Mouse (Mus musculus): ENCODE measurements around the gene Gabrr3. TPM values are rescaled to one million over a fixed set of nuclear protein-coding genes. Genes with fewer than 3 reads are reported as not detected.

Gene Gabrr3
- 0.04 TPM in 1 of 2 replicates, not detected in the other for total RNA-seq (2012; rRNA removed)

GRCm38 (mm10) chr16:59407032-59407431 is at the start of gene Gabrr3:
Gene Gabrr3, plus strand, starts transcription at chr16:59407332.
- TF ChIP-seq ZNF384 (IDR thresholded peaks at IDR 0.05; ENCODE audit: low read depth, low read length) (no peak), ZC3H11A (IDR thresholded peaks at IDR 0.05; ENCODE audit: borderline replicate concordance, low read depth, low read length) (no peak), HCFC1 (IDR thresholded peaks at IDR 0.05; ENCODE audit: borderline replicate concordance, insufficient read depth, low read length) (no peak), CHD2 (IDR thresholded peaks at IDR 0.05; ENCODE audit: low read depth, low read length) (no peak), MAFK (IDR thresholded peaks at IDR 0.05; ENCODE audit: insufficient read depth, low read depth, low read length) (no peak)

DNA sequence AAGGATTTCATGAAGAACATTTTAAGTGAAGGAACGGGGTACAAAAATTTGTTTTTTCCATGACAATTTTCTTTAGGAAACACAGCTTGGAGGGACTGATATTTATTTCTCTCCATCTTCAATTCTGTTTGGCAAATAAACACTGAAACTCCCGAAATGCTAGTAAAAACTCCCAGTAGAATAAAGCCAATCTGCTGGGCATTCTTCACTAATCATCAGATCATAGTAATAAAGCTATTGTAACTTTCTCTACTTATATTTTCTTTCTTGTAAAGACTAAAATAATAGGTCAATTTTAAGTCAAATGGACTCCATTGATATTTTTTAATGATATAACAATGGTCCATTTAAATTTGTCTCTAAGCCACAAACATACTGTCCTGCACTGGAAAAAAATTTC is 43.2 kb upstream of the Gabrr3 start, which contains the start of gene Olfr209:
Gene Olfr209 (minus strand): TSS at position 101 of the 400 bp plus-strand sequence.
- H3K27ac ChIP-seq (ENCODE audit: insufficient read depth, low read depth, low read length, poor library complexity, severe bottlenecking) = no peak within 1 kb of the TSS
- H3K9me3 ChIP-seq (ENCODE audit: control insufficient read depth, insufficient read depth, low read depth, low read length) = no peaks in the 10 kb centered on the region
- no peak within 1 kb of the TSS for H3K9ac ChIP-seq (ENCODE audit: insufficient read depth, low read depth, low read length, poor library complexity, severe bottlenecking)
- no peak for DNase-seq (ENCODE audit: low read depth, low spot score)
- no peak within 1 kb of the TSS for H3K4me3 ChIP-seq (ENCODE audit: insufficient read depth in 1 of 2, low read depth in 1 of 2, low read length in 2 of 2, poor library complexity in 1 of 2, severe bottlenecking in 1 of 2)
- TF ChIP-seq MAFK (IDR thresholded peaks at IDR 0.05; ENCODE audit: insufficient read depth, low read depth, low read length) (no peak), CHD2 (IDR thresholded peaks at IDR 0.05; ENCODE audit: low read depth, low read length) (no peak), ZC3H11A (IDR thresholded peaks at IDR 0.05; ENCODE audit: borderline replicate concordance, low read depth, low read length) (no peak), ZNF384 (IDR thresholded peaks at IDR 0.05; ENCODE audit: low read depth, low read length) (no peak), HCFC1 (IDR thresholded peaks at IDR 0.05; ENCODE audit: borderline replicate concordance, insufficient read depth, low read length) (no peak)
- in situ Hi-C loops (cut with MboI; ENCODE audit: low sequenced_read_pairs in 2 of 2, unreplicated experiment in 2 of 2) = no loop called here
- no peaks in the 10 kb centered on the region for H3K4me1 ChIP-seq (ENCODE audit: control insufficient read depth in 2 of 2, insufficient read depth in 2 of 2, low read length in 2 of 2, poor library complexity in 1 of 2)
- H3K36me3 ChIP-seq (ENCODE audit: control insufficient read depth, insufficient read depth, low read length, poor library complexity, severe bottlenecking) = no peaks in the 10 kb centered on the region

More at GRCm38 (mm10) chr16:59407032-59407431, at the start of gene Gabrr3:
- DNase-seq (ENCODE audit: low read depth, low spot score) = no peak
- Histone ChIP-seq H3K9me3 (ENCODE audit: control insufficient read depth, insufficient read depth, low read depth, low read length) (no peaks in the 10 kb centered on the region), H3K36me3 (ENCODE audit: control insufficient read depth, insufficient read depth, low read length, poor library complexity, severe bottlenecking) (no peaks in the 10 kb centered on the region), H3K9ac (ENCODE audit: insufficient read depth, low read depth, low read length, poor library complexity, severe bottlenecking) (no peak within 1 kb of the TSS), H3K4me3 (ENCODE audit: insufficient read depth in 1 of 2, low read depth in 1 of 2, low read length in 2 of 2, poor library complexity in 1 of 2, severe bottlenecking in 1 of 2) (no peak within 1 kb of the TSS), H3K4me1 (ENCODE audit: control insufficient read depth in 2 of 2, insufficient read depth in 2 of 2, low read length in 2 of 2, poor library complexity in 1 of 2) (no peaks in the 10 kb centered on the region), H3K27ac (ENCODE audit: insufficient read depth, low read depth, low read length, poor library complexity, severe bottlenecking) (no peak within 1 kb of the TSS)
- in situ Hi-C loops (cut with MboI; ENCODE audit: low sequenced_read_pairs in 2 of 2, unreplicated experiment in 2 of 2) = no loop called here

- Histone ChIP-seq H3K36me3 (ENCODE audit: control insufficient read depth, insufficient read depth, low read length, poor library complexity, severe bottlenecking) (no peaks in the 10 kb centered on the region), H3K4me1 (ENCODE audit: control insufficient read depth in 2 of 2, insufficient read depth in 2 of 2, low read length in 2 of 2, poor library complexity in 1 of 2) (no peaks in the 10 kb centered on the region), H3K27ac (ENCODE audit: insufficient read depth, low read depth, low read length, poor library complexity, severe bottlenecking) (no peak overlapping the region), H3K4me3 (ENCODE audit: insufficient read depth in 1 of 2, low read depth in 1 of 2, low read length in 2 of 2, poor library complexity in 1 of 2, severe bottlenecking in 1 of 2) (no peak overlapping the region), H3K9me3 (ENCODE audit: control insufficient read depth, insufficient read depth, low read depth, low read length) (no peaks in the 10 kb centered on the region), H3K9ac (ENCODE audit: insufficient read depth, low read depth, low read length, poor library complexity, severe bottlenecking) (no peak overlapping the region)
- in situ Hi-C loops (cut with MboI; ENCODE audit: low sequenced_read_pairs in 2 of 2, unreplicated experiment in 2 of 2) = no loop called here
- TF ChIP-seq ZNF384 (IDR thresholded peaks at IDR 0.05; ENCODE audit: low read depth, low read length) = no peak
- TF ChIP-seq MAFK (IDR thresholded peaks at IDR 0.05; ENCODE audit: insufficient read depth, low read depth, low read length) = no peak
- TF ChIP-seq CHD2 (IDR thresholded peaks at IDR 0.05; ENCODE audit: low read depth, low read length) = no peak
- TF ChIP-seq HCFC1 (IDR thresholded peaks at IDR 0.05; ENCODE audit: borderline replicate concordance, insufficient read depth, low read length) = no peak
- no peak for TF ChIP-seq ZC3H11A (IDR thresholded peaks at IDR 0.05; ENCODE audit: borderline replicate concordance, low read depth, low read length)
- DNase-seq (ENCODE audit: low read depth, low spot score) = no peak
These were observed 13.8 kb upstream of the Gabrr3 start for GRCm38 (mm10) chr16:59393300-59393699.

GRCm38 (mm10) chr16:59401102-59401501 is 6.0 kb upstream of the Gabrr3 start:
- Histone ChIP-seq H3K27ac (ENCODE audit: insufficient read depth, low read depth, low read length, poor library complexity, severe bottlenecking) (no peak overlapping the region), H3K9me3 (ENCODE audit: control insufficient read depth, insufficient read depth, low read depth, low read length) (no peaks in the 10 kb centered on the region), H3K4me1 (ENCODE audit: control insufficient read depth in 2 of 2, insufficient read depth in 2 of 2, low read length in 2 of 2, poor library complexity in 1 of 2) (no peaks in the 10 kb centered on the region), H3K9ac (ENCODE audit: insufficient read depth, low read depth, low read length, poor library complexity, severe bottlenecking) (no peak overlapping the region), H3K36me3 (ENCODE audit: control insufficient read depth, insufficient read depth, low read length, poor library complexity, severe bottlenecking) (no peaks in the 10 kb centered on the region), H3K4me3 (ENCODE audit: insufficient read depth in 1 of 2, low read depth in 1 of 2, low read length in 2 of 2, poor library complexity in 1 of 2, severe bottlenecking in 1 of 2) (no peak overlapping the region)
- in situ Hi-C loops (cut with MboI; ENCODE audit: low sequenced_read_pairs in 2 of 2, unreplicated experiment in 2 of 2) = no loop called here
- TF ChIP-seq MAFK (IDR thresholded peaks at IDR 0.05; ENCODE audit: insufficient read depth, low read depth, low read length) (no peak), HCFC1 (IDR thresholded peaks at IDR 0.05; ENCODE audit: borderline replicate concordance, insufficient read depth, low read length) (no peak), ZC3H11A (IDR thresholded peaks at IDR 0.05; ENCODE audit: borderline replicate concordance, low read depth, low read length) (no peak), CHD2 (IDR thresholded peaks at IDR 0.05; ENCODE audit: low read depth, low read length) (no peak), ZNF384 (IDR thresholded peaks at IDR 0.05; ENCODE audit: low read depth, low read length) (no peak)
- DNase-seq (ENCODE audit: low read depth, low spot score) = no peak

DNA sequence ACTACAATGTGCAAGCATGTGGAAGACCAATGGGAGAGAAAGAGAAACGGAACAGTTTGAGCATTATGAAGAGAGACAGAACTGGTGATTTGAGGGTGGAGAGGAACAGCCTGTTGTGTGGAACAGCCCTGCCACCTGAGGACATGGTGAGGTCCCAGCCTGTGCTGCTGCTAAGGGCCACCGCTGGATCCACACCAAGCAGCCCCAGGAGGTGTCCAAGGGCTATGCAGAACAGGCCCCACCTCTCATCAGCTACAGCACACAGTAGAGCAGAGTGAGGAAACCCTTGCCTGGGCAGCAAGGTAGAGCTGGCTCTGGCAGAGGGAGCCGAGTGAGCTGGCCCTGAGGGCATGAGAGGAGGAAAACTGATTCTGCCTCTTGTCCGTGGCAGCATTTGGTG is 5.1 kb upstream of the Gabrr3 start:
- H3K4me3 ChIP-seq (ENCODE audit: insufficient read depth in 1 of 2, low read depth in 1 of 2, low read length in 2 of 2, poor library complexity in 1 of 2, severe bottlenecking in 1 of 2) = no peak overlapping the region
- in situ Hi-C loops (cut with MboI; ENCODE audit: low sequenced_read_pairs in 2 of 2, unreplicated experiment in 2 of 2) = no loop called here
- no peak for DNase-seq (ENCODE audit: low read depth, low spot score)
- no peak overlapping the region for H3K27ac ChIP-seq (ENCODE audit: insufficient read depth, low read depth, low read length, poor library complexity, severe bottlenecking)
- H3K9ac ChIP-seq (ENCODE audit: insufficient read depth, low read depth, low read length, poor library complexity, severe bottlenecking) = no peak overlapping the region
- no peaks in the 10 kb centered on the region for H3K36me3 ChIP-seq (ENCODE audit: control insufficient read depth, insufficient read depth, low read length, poor library complexity, severe bottlenecking)
- H3K9me3 ChIP-seq (ENCODE audit: control insufficient read depth, insufficient read depth, low read depth, low read length) = no peaks in the 10 kb centered on the region
- no peak for TF ChIP-seq ZNF384 (IDR thresholded peaks at IDR 0.05; ENCODE audit: low read depth, low read length)
- no peak for TF ChIP-seq ZC3H11A (IDR thresholded peaks at IDR 0.05; ENCODE audit: borderline replicate concordance, low read depth, low read length)
- no peak for TF ChIP-seq CHD2 (IDR thresholded peaks at IDR 0.05; ENCODE audit: low read depth, low read length)
- no peak for TF ChIP-seq MAFK (IDR thresholded peaks at IDR 0.05; ENCODE audit: insufficient read depth, low read depth, low read length)
- TF ChIP-seq HCFC1 (IDR thresholded peaks at IDR 0.05; ENCODE audit: borderline replicate concordance, insufficient read depth, low read length) = no peak
- no peaks in the 10 kb centered on the region for H3K4me1 ChIP-seq (ENCODE audit: control insufficient read depth in 2 of 2, insufficient read depth in 2 of 2, low read length in 2 of 2, poor library complexity in 1 of 2)
